Mouse (Mus musculus) skeletal muscle tissue, adult 2 months (tissue): ENCODE results near the gene Eml2.

ENCODE experiments used
- DNase-seq: peaks from one replicate; pipeline ENCODE4 v3.0.0-alpha.2; 2012; ENCODE audit warnings: low read depth, low spot score

The Eml2 gene

GRCm38 (mm10) chr7:19162928-19163327 lies 13.3 kb upstream of the Eml2 start:
- no peak for DNase-seq

GRCm38 (mm10) chr7:19163752-19164151 lies 12.5 kb upstream of the Eml2 start:
- no peak for DNase-seq

GRCm38 (mm10) chr7:19164189-19164588 lies 12.0 kb upstream of the Eml2 start:
- no peak for DNase-seq

GRCm38 (mm10) chr7:19164978-19165377 lies 11.2 kb upstream of the Eml2 start:
- no peak for DNase-seq

GRCm38 (mm10) chr7:19165656-19166423 lies 10.4 kb upstream of the Eml2 start, which contains the start of gene Gipr:
Gene Gipr (minus strand): TSS chr7:19166127.
- DNase-seq, result no peak

- DNase-seq, result no peak
These were observed 9.2 kb upstream of the Eml2 start for GRCm38 (mm10) chr7:19166990-19167389.

GRCm38 (mm10) chr7:19169506-19169905 lies 6.7 kb upstream of the Eml2 start:
- DNase-seq, result no peak

GRCm38 (mm10) chr7:19170142-19170541 lies 6.1 kb upstream of the Eml2 start:
- no peak for DNase-seq

GRCm38 (mm10) chr7:19171831-19172230 lies 4.4 kb upstream of the Eml2 start:
- DNase-seq, result no peak

GRCm38 (mm10) chr7:19172874-19173273 lies 3.3 kb upstream of the Eml2 start:
- peak; percentile 64 for DNase-seq

GRCm38 (mm10) chr7:19176516-19176947 lies 311 bp downstream of the Eml2 start:
- DNase-seq, result no peak

GRCm38 (mm10) chr7:19177216-19177615 lies 995 bp downstream of the Eml2 start:
- DNase-seq, result no peak

- DNase-seq, result no peak
These were observed 1.8 kb downstream of the Eml2 start for GRCm38 (mm10) chr7:19178035-19178434.

GRCm38 (mm10) chr7:19178443-19179092 lies 2.3 kb downstream of the Eml2 start:
- DNase-seq, result no peak

- DNase-seq, result peak; percentile 52
These were observed 3.0 kb downstream of the Eml2 start for GRCm38 (mm10) chr7:19179173-19179572.

- DNase-seq, result no peak
These were observed 3.7 kb downstream of the Eml2 start for GRCm38 (mm10) chr7:19179936-19180335.

- no peak for DNase-seq
These were observed 4.7 kb downstream of the Eml2 start for GRCm38 (mm10) chr7:19180862-19181429.

GRCm38 (mm10) chr7:19184250-19184649 lies 8.0 kb downstream of the Eml2 start:
- peak; percentile 43 for DNase-seq

- DNase-seq, result no peak
These were observed 8.5 kb downstream of the Eml2 start for GRCm38 (mm10) chr7:19184758-19185157.

- no peak for DNase-seq
These were observed 18.5 kb downstream of the Eml2 start for GRCm38 (mm10) chr7:19194676-19195075.

- DNase-seq, result no peak
These were observed 20.5 kb downstream of the Eml2 start for GRCm38 (mm10) chr7:19196676-19197075.

- no peak for DNase-seq
These were observed 21.8 kb downstream of the Eml2 start for GRCm38 (mm10) chr7:19197985-19198384.

- no peak for DNase-seq
These were observed 25.4 kb downstream of the Eml2 start for GRCm38 (mm10) chr7:19201660-19202059.
